Mouse (Mus musculus): ENCODE data around the gene Grin2c. TPM values are rescaled to one million over a fixed set of nuclear protein-coding genes. Genes with fewer than 3 reads are reported as not detected.
A peak's percentile ranks its signal among the peaks of the same experiment; 100 is the strongest.

The Grin2c gene
- total RNA-seq, 1 experiment from 2014 or later = not detected

GRCm38 (mm10) chr11:115271481-115271880 lies 4.4 kb upstream of the Grin2c start:
- ATAC-seq (replicated peaks in 1 of 2; ENCODE audit: insufficient read depth in 1 of 2, low FRiP score in 2 of 2, low TSS enrichment in 1 of 2, low read depth in 1 of 2, poor library complexity in 2 of 2, severe bottlenecking in 2 of 2) = no peak

DNA sequence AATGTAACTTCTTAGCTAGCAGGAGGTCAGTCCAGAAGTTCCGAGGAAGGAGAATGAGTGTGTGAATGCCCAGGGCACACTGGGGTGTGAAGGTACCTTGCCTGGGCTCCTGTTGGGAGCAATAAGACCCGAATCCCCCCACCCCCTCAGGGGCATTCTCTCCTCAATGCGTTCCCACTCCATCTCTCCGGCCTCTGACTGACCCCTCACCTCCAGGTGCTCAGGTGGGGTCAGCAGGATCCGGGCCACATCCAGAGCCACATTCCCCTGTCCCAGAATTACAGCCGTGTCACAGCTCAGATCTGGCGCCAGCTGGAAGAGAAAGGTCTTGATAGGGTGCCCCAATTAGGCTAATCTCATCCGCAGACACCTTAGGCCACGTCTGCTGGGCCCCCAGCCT lies 4.0 kb upstream of the Grin2c start:
- no peak for ATAC-seq (replicated peaks in 1 of 2; ENCODE audit: insufficient read depth in 1 of 2, low FRiP score in 2 of 2, low TSS enrichment in 1 of 2, low read depth in 1 of 2, poor library complexity in 2 of 2, severe bottlenecking in 2 of 2)

GRCm38 (mm10) chr11:115270148-115270861 lies 3.3 kb upstream of the Grin2c start:
- ATAC-seq (replicated peaks in 1 of 2; ENCODE audit: insufficient read depth in 1 of 2, low FRiP score in 2 of 2, low TSS enrichment in 1 of 2, low read depth in 1 of 2, poor library complexity in 2 of 2, severe bottlenecking in 2 of 2) = peak in 1 of 2 experiments; percentile 27; a peak in 1 of 4 replicates

DNA sequence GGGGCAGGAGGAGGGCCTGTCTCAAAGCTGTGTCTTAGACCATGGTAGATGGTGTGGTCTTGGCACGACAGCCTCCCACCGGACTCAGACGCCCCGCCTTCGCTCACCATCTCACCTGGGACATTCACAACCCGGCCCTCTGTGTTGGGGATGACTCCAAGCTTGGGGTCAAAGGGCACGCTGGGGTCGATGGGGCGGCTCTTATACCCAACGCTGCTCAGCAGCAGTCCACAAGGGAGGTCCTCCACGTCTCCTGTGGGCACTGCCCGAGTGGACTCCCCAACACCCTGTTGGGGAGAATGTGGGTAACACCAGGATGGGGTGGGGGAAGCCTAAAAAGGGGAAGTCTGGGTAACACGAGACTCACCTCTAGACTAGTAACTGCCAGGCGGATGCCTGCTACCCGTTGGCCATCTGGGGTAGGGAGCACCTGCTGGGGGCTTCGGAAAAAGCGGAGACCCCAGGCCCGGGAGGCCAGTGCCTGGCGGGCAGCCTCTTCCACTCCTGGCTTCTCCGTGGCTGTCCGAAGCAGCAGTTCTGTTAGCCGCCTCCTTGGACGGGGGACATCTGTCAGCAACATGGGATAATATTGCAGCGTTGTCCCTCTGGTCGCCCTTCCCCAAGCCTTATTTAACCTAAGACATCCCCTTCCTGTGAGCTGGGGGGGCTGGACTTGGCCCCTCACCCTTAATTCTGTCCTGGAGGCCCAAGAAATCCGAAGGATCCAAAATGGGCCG lies 2.5 kb upstream of the Grin2c start:
- 0 out of 4 replicates have a peak, but pooled peaks of 1 of the 2 experiments have one; percentile 2 for ATAC-seq (replicated peaks in 1 of 2; ENCODE audit: insufficient read depth in 1 of 2, low FRiP score in 2 of 2, low TSS enrichment in 1 of 2, low read depth in 1 of 2, poor library complexity in 2 of 2, severe bottlenecking in 2 of 2)

DNA sequence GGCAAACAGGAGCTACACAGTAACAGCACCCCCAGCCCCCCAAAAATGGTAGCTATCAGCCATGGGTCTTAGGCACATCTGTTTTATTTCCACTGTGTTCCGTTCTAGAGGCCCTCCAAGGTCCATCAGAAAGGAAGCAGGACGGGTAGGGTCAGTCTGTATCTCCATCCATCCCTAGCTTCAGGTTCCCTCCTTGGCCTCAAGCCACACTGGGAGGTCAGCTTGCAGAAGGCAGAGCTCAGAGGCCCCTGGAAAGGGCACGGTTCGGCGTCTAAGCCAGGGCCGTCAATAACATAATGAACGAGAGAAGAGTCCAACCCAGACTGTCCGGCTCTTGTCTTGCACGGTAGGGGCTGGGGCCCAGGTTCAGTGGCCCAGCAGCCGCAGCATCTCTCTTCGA lies 915 bp upstream of the Grin2c start:
- no peak for ATAC-seq (replicated peaks in 1 of 2; ENCODE audit: insufficient read depth in 1 of 2, low FRiP score in 2 of 2, low TSS enrichment in 1 of 2, low read depth in 1 of 2, poor library complexity in 2 of 2, severe bottlenecking in 2 of 2)

GRCm38 (mm10) chr11:115266400-115266778 lies 654 bp downstream of the Grin2c start:
- ATAC-seq (replicated peaks in 1 of 2; ENCODE audit: insufficient read depth in 1 of 2, low FRiP score in 2 of 2, low TSS enrichment in 1 of 2, low read depth in 1 of 2, poor library complexity in 2 of 2, severe bottlenecking in 2 of 2) = no peak

GRCm38 (mm10) chr11:115265771-115266399 lies 1.2 kb downstream of the Grin2c start:
- peak in 1 of 2 experiments; percentile 26; a peak in 1 of 4 replicates for ATAC-seq (replicated peaks in 1 of 2; ENCODE audit: insufficient read depth in 1 of 2, low FRiP score in 2 of 2, low TSS enrichment in 1 of 2, low read depth in 1 of 2, poor library complexity in 2 of 2, severe bottlenecking in 2 of 2)

GRCm38 (mm10) chr11:115264862-115265668 lies 2.0 kb downstream of the Grin2c start:
- no peak; a peak in 1 of 4 replicates for ATAC-seq (replicated peaks in 1 of 2; ENCODE audit: insufficient read depth in 1 of 2, low FRiP score in 2 of 2, low TSS enrichment in 1 of 2, low read depth in 1 of 2, poor library complexity in 2 of 2, severe bottlenecking in 2 of 2)

GRCm38 (mm10) chr11:115264136-115264861 lies 2.7 kb downstream of the Grin2c start:
- no peak for ATAC-seq (replicated peaks in 1 of 2; ENCODE audit: insufficient read depth in 1 of 2, low FRiP score in 2 of 2, low TSS enrichment in 1 of 2, low read depth in 1 of 2, poor library complexity in 2 of 2, severe bottlenecking in 2 of 2)

- no peak for ATAC-seq (replicated peaks in 1 of 2; ENCODE audit: insufficient read depth in 1 of 2, low FRiP score in 2 of 2, low TSS enrichment in 1 of 2, low read depth in 1 of 2, poor library complexity in 2 of 2, severe bottlenecking in 2 of 2)
Observed at GRCm38 (mm10) chr11:115262954-115263353, 4.1 kb downstream of the Grin2c start.

GRCm38 (mm10) chr11:115259134-115259533 lies 7.9 kb downstream of the Grin2c start:
- no peak for ATAC-seq (replicated peaks in 1 of 2; ENCODE audit: insufficient read depth in 1 of 2, low FRiP score in 2 of 2, low TSS enrichment in 1 of 2, low read depth in 1 of 2, poor library complexity in 2 of 2, severe bottlenecking in 2 of 2)

DNA sequence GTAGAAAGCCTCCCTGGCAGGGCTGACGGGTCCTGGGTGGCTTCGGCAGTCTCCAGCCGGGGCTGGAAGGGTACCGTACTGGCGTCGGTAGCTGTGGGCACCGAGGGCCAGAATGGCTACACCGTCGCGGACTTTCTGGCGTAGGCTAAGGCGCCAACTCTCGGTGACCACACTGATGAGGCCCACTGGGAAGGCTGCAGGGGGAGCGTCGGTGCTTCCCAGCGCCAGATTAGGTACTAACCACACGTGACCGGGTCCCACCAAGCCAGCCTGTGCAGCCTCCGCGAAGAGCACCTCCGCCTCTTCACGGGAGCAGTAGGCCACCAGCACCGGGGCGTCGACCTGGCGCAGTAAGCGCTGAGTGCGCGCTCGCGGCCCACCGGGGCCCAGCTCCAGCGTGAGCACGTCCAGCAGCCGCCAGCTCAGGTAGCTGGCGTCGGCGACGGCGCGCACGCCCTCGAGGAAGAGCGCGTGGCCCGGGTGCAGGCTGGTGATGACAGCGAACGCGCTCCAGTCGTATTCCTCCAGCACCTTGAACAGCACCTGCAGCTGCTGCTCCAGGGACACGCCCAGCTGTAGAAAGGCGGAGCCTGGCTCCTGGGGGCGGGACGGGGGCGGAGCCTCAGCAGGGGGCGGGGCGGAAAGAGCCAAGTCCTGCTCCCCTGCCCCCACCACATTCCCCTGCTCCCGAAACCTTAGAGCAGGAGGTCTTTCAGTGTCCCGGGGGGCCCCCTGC lies 9.1 kb downstream of the Grin2c start:
- peak in 1 of 2 experiments; percentile 54; a peak in 1 of 4 replicates for ATAC-seq (replicated peaks in 1 of 2; ENCODE audit: insufficient read depth in 1 of 2, low FRiP score in 2 of 2, low TSS enrichment in 1 of 2, low read depth in 1 of 2, poor library complexity in 2 of 2, severe bottlenecking in 2 of 2)

DNA sequence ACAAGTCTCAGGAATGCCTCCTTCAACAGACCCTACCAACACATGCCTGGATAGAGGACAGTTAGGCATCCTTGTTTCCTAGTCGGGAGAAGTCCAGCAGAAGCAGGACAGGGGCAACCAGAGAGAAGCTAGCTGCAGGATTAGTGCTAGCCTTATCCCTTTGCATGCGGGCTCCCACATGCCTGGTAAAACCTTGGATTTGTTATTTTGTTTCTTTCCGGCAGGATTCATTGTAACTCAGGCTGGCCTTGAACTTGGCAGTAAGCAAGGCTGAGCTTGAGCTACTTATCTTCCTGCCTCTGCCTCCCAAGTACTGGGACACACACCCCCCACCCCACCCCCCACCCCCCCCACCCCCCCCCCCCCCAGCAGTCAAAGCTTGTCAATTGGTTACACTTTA lies 15.8 kb downstream of the Grin2c start:
- ATAC-seq (replicated peaks in 1 of 2; ENCODE audit: insufficient read depth in 1 of 2, low FRiP score in 2 of 2, low TSS enrichment in 1 of 2, low read depth in 1 of 2, poor library complexity in 2 of 2, severe bottlenecking in 2 of 2) = no peak

- no peak for ATAC-seq (replicated peaks in 1 of 2; ENCODE audit: insufficient read depth in 1 of 2, low FRiP score in 2 of 2, low TSS enrichment in 1 of 2, low read depth in 1 of 2, poor library complexity in 2 of 2, severe bottlenecking in 2 of 2)
Observed at GRCm38 (mm10) chr11:115250405-115251090, 16.5 kb downstream of the Grin2c start.

- ATAC-seq (replicated peaks in 1 of 2; ENCODE audit: insufficient read depth in 1 of 2, low FRiP score in 2 of 2, low TSS enrichment in 1 of 2, low read depth in 1 of 2, poor library complexity in 2 of 2, severe bottlenecking in 2 of 2) = no peak
Observed at GRCm38 (mm10) chr11:115249721-115250404, 17.2 kb downstream of the Grin2c start.
